Mouse (Mus musculus) stomach, embryonic 14.5 days (tissue): ENCODE results near the gene Washc4. TPM values are rescaled to one million over a fixed set of nuclear protein-coding genes. Genes with fewer than 3 reads are reported as not detected.

Experiments
- ATAC-seq: fragments of 200-750 bp; cut with Nextera tagmentation; 2 replicates; pipeline ENCODE4 v1.8.0; 2017; ENCODE audit warnings: low read depth, moderate TSS enrichment; ENCODE audit not compliant: insufficient number of reproducible peaks, insufficient read depth, low FRiP score
- H3K27ac ChIP-seq: fragments of 300-500 bp; sonication (generic); 2 replicates; pipeline ENCODE4 v1.5.1; 2014; ENCODE audit warnings: mild to moderate bottlenecking, low read length, moderate library complexity, mixed read lengths
- H3K27me3 ChIP-seq: fragments of 300-500 bp; sonication (generic); 2 replicates; pipeline ENCODE4 v1.6.1; 2014; ENCODE audit warnings: low read length, control low read depth, mixed read lengths; ENCODE audit not compliant: control insufficient read depth, insufficient read depth
- H3K36me3 ChIP-seq: fragments of 300-500 bp; sonication (generic); 2 replicates; pipeline ENCODE4 v1.6.1; 2014; ENCODE audit warnings: mild to moderate bottlenecking, control low read depth, low read length, moderate library complexity, mixed read lengths; ENCODE audit not compliant: control insufficient read depth, insufficient read depth
- H3K4me1 ChIP-seq: fragments of 300-500 bp; sonication (generic); 2 replicates; pipeline ENCODE4 v1.6.1; 2014; ENCODE audit warnings: low read length, control low read depth, mixed read lengths; ENCODE audit not compliant: control insufficient read depth, insufficient read depth
- H3K4me2 ChIP-seq: fragments of 300-500 bp; sonication (generic); replicated peaks from 2 replicates; pipeline ENCODE4 v1.6.1; 2014; ENCODE audit warnings: low read depth, low read length, control low read depth
- H3K4me3 ChIP-seq: fragments of 300-500 bp; sonication (generic); 2 replicates; pipeline ENCODE4 v1.5.1; 2014; ENCODE audit warnings: low read depth, low read length, control low read depth
- H3K9ac ChIP-seq: fragments of 300-500 bp; sonication (generic); replicated peaks from 2 replicates; pipeline ENCODE4 v1.6.1; 2014; ENCODE audit warnings: low read depth, mild to moderate bottlenecking, control low read depth, low read length, moderate library complexity, mixed read lengths
- H3K9me3 ChIP-seq: fragments of 300-500 bp; sonication (generic); 2 replicates; pipeline ENCODE4 v1.6.1; 2016; ENCODE audit warnings: low read depth, low read length, control low read depth; ENCODE audit not compliant: control insufficient read depth
- WGBS: fragments of 180-500 bp; shearing (Covaris S2); extraction: QIAGEN DNeasy Blood & Tissue Kit; methylation state at CpG from one replicate; pipeline ENCODE4 v1.1.7; 2014; 5-methylcytosine and 5-hydroxymethylcytosine counted together
- polyA plus RNA-seq: library from polyadenylated mRNA; unstranded; fragments of >200 nt; fragmentation: Nextera tagmentation; extraction: Ambion mirVana; gene quantifications from 2 replicates; pipeline ENCODE4 v1.2.1, GENCODE M21; 2014

Washc4 gene
- polyA plus RNA-seq, 1 experiment from 2014 or later: 36.1 TPM

GRCm38 (mm10) chr10:83533258-83533909, 10.2 kb upstream of the Washc4 start:
- no peaks in the 10 kb centered on the region for H3K36me3 ChIP-seq
- 0 out of 2 replicates have a peak, but pooled peaks have one; percentile 24 for ATAC-seq
- WGBS: 4% methylated on average over 27 of the region's 27 CpGs

GRCm38 (mm10) chr10:83533910-83534283, 9.7 kb upstream of the Washc4 start, which contains the start of gene Aldh1l2:
TSS of gene Aldh1l2 (minus strand) at chr10:83534140.
- WGBS: under 1% methylated on average over 21 of the region's 21 CpGs
- Histone ChIP-seq H3K4me2 (peak within 1 kb of the TSS; percentile 94), H3K4me1 (no peaks in the 10 kb centered on the region), H3K4me3 (peak within 1 kb of the TSS; percentile 33), H3K36me3 (no peaks in the 10 kb centered on the region), H3K9ac (peak within 1 kb of the TSS; percentile 25; the same call in 1 of the 2 replicates), H3K27ac (no peak within 1 kb of the TSS), H3K9me3 (no peaks in the 10 kb centered on the region), H3K27me3 (no peaks in the 10 kb centered on the region)
- ATAC-seq: peak; percentile 94

More at GRCm38 (mm10) chr10:83533258-83533909, 10.2 kb upstream of the Washc4 start:
- H3K4me1 ChIP-seq: no peaks in the 10 kb centered on the region
- H3K27me3 ChIP-seq: no peaks in the 10 kb centered on the region
- H3K27ac ChIP-seq: no peak overlapping the region
- H3K4me3 ChIP-seq: peak overlapping the region; percentile 33
- H3K9me3 ChIP-seq: no peaks in the 10 kb centered on the region
- peak overlapping the region; percentile 25; the same call in 1 of the 2 replicates for H3K9ac ChIP-seq
- peak overlapping the region; percentile 94 for H3K4me2 ChIP-seq

GRCm38 (mm10) chr10:83536436-83536835, 7.1 kb upstream of the Washc4 start:
- H3K4me3 ChIP-seq: no peak overlapping the region
- no peaks in the 10 kb centered on the region for H3K4me1 ChIP-seq
- H3K27ac ChIP-seq: no peak overlapping the region
- no peaks in the 10 kb centered on the region for H3K9me3 ChIP-seq
- no peaks in the 10 kb centered on the region for H3K27me3 ChIP-seq
- H3K4me2 ChIP-seq: no peak overlapping the region
- WGBS: 6% methylated on average over 1 of the region's 1 CpGs
- no peaks in the 10 kb centered on the region for H3K36me3 ChIP-seq
- no peak for ATAC-seq
- no peak overlapping the region for H3K9ac ChIP-seq

- Histone ChIP-seq H3K4me1 (no peaks in the 10 kb centered on the region), H3K4me3 (no peak overlapping the region), H3K27ac (no peak overlapping the region), H3K27me3 (no peaks in the 10 kb centered on the region), H3K36me3 (no peaks in the 10 kb centered on the region), H3K9ac (no peak overlapping the region), H3K4me2 (no peak overlapping the region), H3K9me3 (no peaks in the 10 kb centered on the region)
- 72% methylated on average over 6 of the region's 6 CpGs for WGBS
- ATAC-seq: no peak
Observed at GRCm38 (mm10) chr10:83539311-83539980, 4.1 kb upstream of the Washc4 start.

GRCm38 (mm10) chr10:83540092-83540491, 3.5 kb upstream of the Washc4 start:
- Histone ChIP-seq H3K4me3 (no peak overlapping the region), H3K4me1 (no peaks in the 10 kb centered on the region; the same call in 1 of the 2 replicates), H3K36me3 (no peaks in the 10 kb centered on the region), H3K4me2 (no peak overlapping the region), H3K27me3 (no peaks in the 10 kb centered on the region), H3K27ac (no peak overlapping the region), H3K9ac (no peak overlapping the region), H3K9me3 (no peaks in the 10 kb centered on the region)
- no peak for ATAC-seq
- WGBS: 31% methylated on average over 3 of the region's 3 CpGs

- WGBS: 80% methylated on average over 7 of the region's 7 CpGs
Observed at GRCm38 (mm10) chr10:83542241-83542640, 1.3 kb upstream of the Washc4 start.

GRCm38 (mm10) chr10:83544103-83544479, 539 bp downstream of the Washc4 start:
- H3K27me3 ChIP-seq: no peaks in the 10 kb centered on the region
- H3K9me3 ChIP-seq: no peaks in the 10 kb centered on the region
- H3K27ac ChIP-seq: peak overlapping the region; percentile 88
- H3K36me3 ChIP-seq: peaks cover 8% of the 10 kb centered on the region; the same call in 1 of the 2 replicates
- peak overlapping the region; percentile 84 for H3K9ac ChIP-seq
- ATAC-seq: peak; percentile 92
- under 1% methylated on average over 30 of the region's 41 CpGs for WGBS
- H3K4me2 ChIP-seq: peak overlapping the region; percentile 61
- peak overlapping the region; percentile 86 for H3K4me3 ChIP-seq
- peaks cover 3% of the 10 kb centered on the region; the same call in 1 of the 2 replicates for H3K4me1 ChIP-seq

More at GRCm38 (mm10) chr10:83542241-83542640, 1.3 kb upstream of the Washc4 start:
- H3K27me3 ChIP-seq: no peaks in the 10 kb centered on the region
- H3K27ac ChIP-seq: no peak overlapping the region
- no peaks in the 10 kb centered on the region for H3K36me3 ChIP-seq
- ATAC-seq: no peak
- no peak overlapping the region for H3K4me2 ChIP-seq
- peaks cover 3% of the 10 kb centered on the region; the same call in 1 of the 2 replicates for H3K4me1 ChIP-seq
- no peak overlapping the region for H3K4me3 ChIP-seq
- H3K9ac ChIP-seq: no peak overlapping the region
- no peaks in the 10 kb centered on the region for H3K9me3 ChIP-seq

GRCm38 (mm10) chr10:83545341-83545740, 1.8 kb downstream of the Washc4 start:
- no peak overlapping the region for H3K9ac ChIP-seq
- peak overlapping the region; percentile 86; the same call in 1 of the 2 replicates for H3K4me3 ChIP-seq
- H3K27me3 ChIP-seq: no peaks in the 10 kb centered on the region
- H3K4me2 ChIP-seq: peak overlapping the region; percentile 61; the same call in 1 of the 2 replicates
- ATAC-seq: no peak
- H3K36me3 ChIP-seq: peaks cover 18% of the 10 kb centered on the region; the same call in 1 of the 2 replicates
- WGBS: 66% methylated on average over 3 of the region's 3 CpGs
- no peaks in the 10 kb centered on the region for H3K9me3 ChIP-seq
- H3K27ac ChIP-seq: no peak overlapping the region
- H3K4me1 ChIP-seq: peaks cover 3% of the 10 kb centered on the region; the same call in 1 of the 2 replicates
